Mouse (Mus musculus): ENCODE results near the gene Bpi. TPM values are rescaled to one million over a fixed set of nuclear protein-coding genes. Genes with fewer than 3 reads are reported as not detected.

The Bpi gene
- polyA plus RNA-seq, 1 experiment from 2014 or later: not detected

DNA sequence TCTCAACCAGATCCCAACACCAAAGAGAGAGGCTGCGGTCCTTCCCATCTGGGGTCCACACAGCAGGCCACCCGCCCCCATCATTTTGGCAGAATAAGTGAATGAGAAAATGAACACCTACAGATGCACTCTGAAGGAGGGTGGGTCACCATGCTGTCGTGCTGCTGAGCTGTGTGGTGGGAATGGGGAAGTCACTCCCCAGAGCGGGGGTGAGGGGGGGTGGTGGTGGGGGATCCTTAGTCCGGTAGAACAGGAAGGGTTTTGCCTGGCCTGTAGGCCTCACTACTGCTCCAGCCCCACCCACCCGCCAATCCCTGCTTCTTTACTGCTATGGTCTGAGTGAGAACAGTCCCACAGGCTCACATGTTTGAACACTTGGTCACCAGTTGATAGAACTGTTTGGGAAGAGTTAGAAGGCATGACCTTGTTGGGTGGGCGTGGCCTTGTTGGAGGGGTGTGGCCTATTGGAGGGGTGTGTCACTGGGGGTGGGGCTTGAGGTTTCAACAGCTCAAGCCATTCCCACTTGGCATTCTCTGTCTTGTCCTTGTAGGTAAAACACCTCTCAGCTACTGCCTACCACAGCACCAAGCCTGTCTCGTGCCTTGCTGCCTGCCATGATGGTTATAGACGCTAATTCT, 36.3 kb upstream of the Bpi start:
- Histone ChIP-seq H3K27me3 (replicated peaks; ENCODE audit: control insufficient read depth, insufficient read depth, low read length) (no peaks in the 10 kb centered on the region), H3K9ac (ENCODE audit: low read length) (no peak overlapping the region), H3K36me3 (ENCODE audit: control insufficient read depth, insufficient read depth, low read length) (no peaks in the 10 kb centered on the region), H3K27ac (ENCODE audit: low read depth) (no peak overlapping the region), H3K4me2 (ENCODE audit: low read length) (no peak overlapping the region), H3K9me3 (ENCODE audit: control insufficient read depth, low read length) (no peaks in the 10 kb centered on the region), H3K4me1 (replicated peaks; ENCODE audit: control insufficient read depth, insufficient read depth, low read length) (peaks cover 8% of the 10 kb centered on the region; the same call in 1 of the 2 replicates), H3K4me3 (ENCODE audit: low read depth, low read length) (no peak overlapping the region)
- DNase-seq (ENCODE audit: low spot score): no peak
- ATAC-seq (replicated peaks; ENCODE audit: low FRiP score, low TSS enrichment, low read depth): no peak
- WGBS: 90% methylated on average over 9 of the region's 9 CpGs

DNA sequence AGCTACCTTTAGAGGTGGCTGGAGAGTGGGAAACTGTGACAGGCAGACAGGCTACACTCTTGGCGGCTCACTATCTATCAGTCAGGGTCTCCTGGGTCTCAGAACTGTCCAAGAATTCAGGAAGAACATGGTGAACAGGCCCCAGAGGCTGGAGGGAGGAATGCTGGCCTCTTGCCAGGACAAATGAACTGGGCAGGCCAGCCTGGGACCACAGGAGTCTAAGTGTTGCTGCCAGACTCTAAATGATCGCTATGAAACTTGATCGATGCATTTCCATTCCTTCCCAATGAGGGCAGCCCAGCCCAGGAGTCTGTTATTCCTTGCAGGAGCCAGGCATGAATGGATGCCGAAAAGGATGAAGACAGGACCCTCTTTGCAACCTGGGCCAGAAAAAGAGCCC, 35.2 kb upstream of the Bpi start:
- Histone ChIP-seq H3K36me3 (ENCODE audit: control insufficient read depth, insufficient read depth, low read length) (no peaks in the 10 kb centered on the region), H3K4me2 (ENCODE audit: low read length) (no peak overlapping the region), H3K9ac (ENCODE audit: low read length) (no peak overlapping the region), H3K27me3 (replicated peaks; ENCODE audit: control insufficient read depth, insufficient read depth, low read length) (no peaks in the 10 kb centered on the region), H3K9me3 (ENCODE audit: control insufficient read depth, low read length) (no peaks in the 10 kb centered on the region), H3K4me3 (ENCODE audit: low read depth, low read length) (no peak overlapping the region), H3K4me1 (replicated peaks; ENCODE audit: control insufficient read depth, insufficient read depth, low read length) (peaks cover 5% of the 10 kb centered on the region; the same call in 1 of the 2 replicates), H3K27ac (ENCODE audit: low read depth) (no peak overlapping the region)
- ATAC-seq (replicated peaks; ENCODE audit: low FRiP score, low TSS enrichment, low read depth) (no peak), DNase-seq (ENCODE audit: low spot score) (no peak)
- 46% methylated on average over 4 of the region's 4 CpGs for WGBS

DNA sequence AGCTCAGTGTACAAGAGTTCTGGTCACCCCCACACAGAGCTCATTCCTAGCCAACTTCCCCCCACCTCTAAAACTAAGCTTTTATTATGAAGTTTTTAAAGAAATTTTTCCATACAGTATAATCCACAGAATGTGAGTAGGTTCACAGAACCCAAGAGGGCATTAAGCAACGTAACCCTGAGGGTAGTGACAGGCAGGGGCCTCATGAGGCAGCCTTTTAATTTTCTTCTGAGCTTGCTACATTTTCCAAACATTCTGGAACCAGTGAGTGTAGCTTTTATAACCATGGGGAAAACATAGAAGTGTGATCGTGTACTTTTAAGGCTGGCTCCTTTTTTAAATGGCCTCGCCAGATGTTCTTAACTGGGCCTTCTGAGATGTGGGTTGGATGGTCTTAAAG, 34.4 kb upstream of the Bpi start:
- no peak overlapping the region for H3K27ac ChIP-seq (ENCODE audit: low read depth)
- H3K27me3 ChIP-seq (replicated peaks; ENCODE audit: control insufficient read depth, insufficient read depth, low read length): no peaks in the 10 kb centered on the region
- no peak overlapping the region for H3K4me2 ChIP-seq (ENCODE audit: low read length)
- no peak for DNase-seq (ENCODE audit: low spot score)
- peaks cover 5% of the 10 kb centered on the region; the same call in 1 of the 2 replicates for H3K4me1 ChIP-seq (replicated peaks; ENCODE audit: control insufficient read depth, insufficient read depth, low read length)
- no peak overlapping the region for H3K4me3 ChIP-seq (ENCODE audit: low read depth, low read length)
- no peaks in the 10 kb centered on the region for H3K36me3 ChIP-seq (ENCODE audit: control insufficient read depth, insufficient read depth, low read length)
- H3K9ac ChIP-seq (ENCODE audit: low read length): no peak overlapping the region
- 69% methylated on average over 3 of the region's 3 CpGs for WGBS
- no peak for ATAC-seq (replicated peaks; ENCODE audit: low FRiP score, low TSS enrichment, low read depth)
- no peaks in the 10 kb centered on the region for H3K9me3 ChIP-seq (ENCODE audit: control insufficient read depth, low read length)

DNA sequence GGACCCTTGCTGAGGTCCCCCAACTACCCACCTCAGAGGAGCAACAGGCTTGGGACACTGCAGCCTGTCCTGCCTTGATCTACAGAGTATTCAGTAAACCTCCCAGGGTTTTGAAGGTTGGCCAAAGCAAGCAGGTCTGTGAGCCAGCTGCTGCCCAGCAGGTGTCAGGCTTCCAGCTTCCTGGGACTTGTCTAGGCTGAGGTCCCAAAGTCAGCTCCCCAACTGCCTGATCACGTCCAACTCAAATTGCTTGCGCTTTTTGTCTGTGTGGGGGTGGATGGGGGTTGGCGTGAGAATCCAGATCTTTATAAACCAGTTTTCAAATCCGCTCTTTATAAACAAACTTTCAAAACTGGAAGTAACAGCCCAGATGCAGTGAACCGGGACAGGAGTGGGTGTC, 32.6 kb upstream of the Bpi start:
- H3K27ac ChIP-seq (ENCODE audit: low read depth): no peak overlapping the region
- H3K27me3 ChIP-seq (replicated peaks; ENCODE audit: control insufficient read depth, insufficient read depth, low read length): no peaks in the 10 kb centered on the region
- H3K4me1 ChIP-seq (replicated peaks; ENCODE audit: control insufficient read depth, insufficient read depth, low read length): peaks cover 10% of the 10 kb centered on the region
- no peaks in the 10 kb centered on the region for H3K9me3 ChIP-seq (ENCODE audit: control insufficient read depth, low read length)
- 56% methylated on average over 5 of the region's 5 CpGs for WGBS
- H3K36me3 ChIP-seq (ENCODE audit: control insufficient read depth, insufficient read depth, low read length): no peaks in the 10 kb centered on the region
- ATAC-seq (replicated peaks; ENCODE audit: low FRiP score, low TSS enrichment, low read depth) (no peak), DNase-seq (ENCODE audit: low spot score) (no peak)
- no peak overlapping the region for H3K4me3 ChIP-seq (ENCODE audit: low read depth, low read length)
- no peak overlapping the region for H3K4me2 ChIP-seq (ENCODE audit: low read length)
- H3K9ac ChIP-seq (ENCODE audit: low read length): no peak overlapping the region

DNA sequence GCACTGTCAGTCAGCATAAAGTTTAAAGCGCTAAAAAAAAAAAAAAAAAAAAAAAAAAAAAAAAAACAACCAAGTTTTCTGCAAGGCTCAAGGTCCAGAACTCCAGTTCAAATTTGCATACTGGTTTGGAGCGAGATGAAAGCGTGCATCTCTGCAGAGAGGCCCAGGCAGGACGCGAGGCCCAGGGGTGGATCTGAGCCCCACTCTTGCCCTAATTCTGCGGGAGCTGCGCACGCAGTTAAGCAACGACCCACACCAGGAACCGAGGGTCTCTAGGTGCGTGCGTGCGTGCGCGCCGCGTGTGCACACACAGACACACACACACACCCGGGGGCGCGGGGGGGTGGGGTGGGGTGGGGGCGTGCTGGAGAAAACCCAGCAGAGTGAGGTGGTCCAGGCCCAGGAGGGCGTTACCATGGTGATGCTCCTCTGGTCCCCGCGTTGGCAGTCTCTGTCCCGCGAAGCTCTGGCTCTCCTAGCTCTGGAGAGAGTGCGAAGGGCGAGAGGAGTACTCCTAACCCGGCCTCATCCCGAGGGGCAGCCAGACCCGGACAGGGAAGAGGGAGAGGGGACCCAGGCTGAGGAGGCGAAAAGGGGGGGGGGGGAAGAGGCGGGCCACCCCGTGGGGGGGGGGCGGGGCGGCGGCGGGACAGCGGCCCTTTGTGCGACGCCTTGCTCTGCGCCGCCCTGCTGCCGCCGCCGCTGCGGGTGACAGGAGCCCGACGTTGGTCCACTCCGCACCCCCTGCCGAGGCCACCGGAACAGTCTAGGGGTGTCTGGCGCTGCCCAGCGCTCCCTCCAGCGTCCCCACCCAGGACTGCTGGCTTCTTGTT, 29.0 kb upstream of the Bpi start, which contains the start of gene D630003M21Rik:
TSS of gene D630003M21Rik (minus strand) at position 553 of the 833 bp plus-strand sequence.
- Histone ChIP-seq H3K4me2 (ENCODE audit: low read length) (peak within 1 kb of the TSS; percentile 82), H3K4me3 (ENCODE audit: low read depth, low read length) (peak within 1 kb of the TSS; percentile 41), H3K36me3 (ENCODE audit: control insufficient read depth, insufficient read depth, low read length) (no peaks in the 10 kb centered on the region), H3K27ac (ENCODE audit: low read depth) (no peak within 1 kb of the TSS), H3K9ac (ENCODE audit: low read length) (peak within 1 kb of the TSS; percentile 48), H3K9me3 (ENCODE audit: control insufficient read depth, low read length) (no peaks in the 10 kb centered on the region), H3K27me3 (replicated peaks; ENCODE audit: control insufficient read depth, insufficient read depth, low read length) (no peaks in the 10 kb centered on the region), H3K4me1 (replicated peaks; ENCODE audit: control insufficient read depth, insufficient read depth, low read length) (peaks cover 13% of the 10 kb centered on the region)
- ATAC-seq (replicated peaks; ENCODE audit: low FRiP score, low TSS enrichment, low read depth) (peak; percentile 72), DNase-seq (ENCODE audit: low spot score) (peak; percentile 78)
- under 1% methylated on average over 36 of the region's 55 CpGs for WGBS

DNA sequence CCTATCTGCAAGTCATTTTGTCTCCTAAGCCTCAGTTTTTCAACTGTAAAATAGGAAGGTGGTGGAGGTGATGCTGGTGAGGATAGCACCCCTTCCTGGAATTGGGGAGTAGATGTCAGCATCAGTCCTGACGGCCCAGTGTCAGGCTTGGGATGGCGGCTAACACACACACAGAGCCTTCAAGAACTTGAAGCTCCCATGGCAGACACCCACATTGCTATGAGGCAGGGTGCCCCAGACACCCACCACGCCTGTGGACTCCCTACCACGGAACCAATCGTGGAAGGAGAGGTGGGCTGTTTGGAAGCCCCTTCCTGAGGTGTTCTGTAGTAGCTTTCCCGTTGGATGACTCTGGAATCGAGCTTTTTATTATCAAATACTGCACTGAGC, 28.4 kb upstream of the Bpi start:
- ATAC-seq (replicated peaks; ENCODE audit: low FRiP score, low TSS enrichment, low read depth) (0 out of 2 replicates have a peak, but pooled peaks have one; percentile 6), DNase-seq (ENCODE audit: low spot score) (no peak)
- Histone ChIP-seq H3K9me3 (ENCODE audit: control insufficient read depth, low read length) (no peaks in the 10 kb centered on the region), H3K27ac (ENCODE audit: low read depth) (no peak overlapping the region), H3K27me3 (replicated peaks; ENCODE audit: control insufficient read depth, insufficient read depth, low read length) (no peaks in the 10 kb centered on the region), H3K4me2 (ENCODE audit: low read length) (peak overlapping the region; percentile 82), H3K36me3 (ENCODE audit: control insufficient read depth, insufficient read depth, low read length) (no peaks in the 10 kb centered on the region), H3K4me3 (ENCODE audit: low read depth, low read length) (peak overlapping the region; percentile 41), H3K4me1 (replicated peaks; ENCODE audit: control insufficient read depth, insufficient read depth, low read length) (peaks cover 13% of the 10 kb centered on the region), H3K9ac (ENCODE audit: low read length) (peak overlapping the region; percentile 48)
- 35% methylated on average over 7 of the region's 7 CpGs for WGBS

DNA sequence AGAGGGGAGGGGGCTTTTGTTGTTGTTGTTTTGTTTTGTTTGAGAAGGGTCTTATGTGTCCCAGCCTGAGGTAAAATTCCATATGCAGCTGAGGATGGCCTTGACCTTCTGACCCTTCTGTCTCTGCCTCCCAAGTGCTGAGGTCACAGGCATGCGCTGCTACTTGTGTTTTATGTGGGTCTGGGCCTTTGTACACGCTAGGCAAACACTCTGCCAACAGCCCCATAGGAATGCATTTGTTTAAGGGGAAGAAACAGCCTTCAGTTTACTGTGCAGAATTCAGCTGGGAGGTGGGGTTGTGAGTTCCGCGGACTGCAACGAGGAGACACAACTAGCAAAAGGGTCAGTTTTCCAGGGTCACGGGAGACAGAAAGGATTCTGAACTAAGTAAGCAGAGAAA, 27.3 kb upstream of the Bpi start:
- no peak for DNase-seq (ENCODE audit: low spot score)
- Histone ChIP-seq H3K9ac (ENCODE audit: low read length) (no peak overlapping the region), H3K27ac (ENCODE audit: low read depth) (no peak overlapping the region), H3K9me3 (ENCODE audit: control insufficient read depth, low read length) (no peaks in the 10 kb centered on the region), H3K4me2 (ENCODE audit: low read length) (no peak overlapping the region), H3K27me3 (replicated peaks; ENCODE audit: control insufficient read depth, insufficient read depth, low read length) (no peaks in the 10 kb centered on the region), H3K4me3 (ENCODE audit: low read depth, low read length) (no peak overlapping the region), H3K4me1 (replicated peaks; ENCODE audit: control insufficient read depth, insufficient read depth, low read length) (peaks cover 13% of the 10 kb centered on the region), H3K36me3 (ENCODE audit: control insufficient read depth, insufficient read depth, low read length) (no peaks in the 10 kb centered on the region)
- 40% methylated on average over 6 of the region's 6 CpGs for WGBS
- no peak for ATAC-seq (replicated peaks; ENCODE audit: low FRiP score, low TSS enrichment, low read depth)

DNA sequence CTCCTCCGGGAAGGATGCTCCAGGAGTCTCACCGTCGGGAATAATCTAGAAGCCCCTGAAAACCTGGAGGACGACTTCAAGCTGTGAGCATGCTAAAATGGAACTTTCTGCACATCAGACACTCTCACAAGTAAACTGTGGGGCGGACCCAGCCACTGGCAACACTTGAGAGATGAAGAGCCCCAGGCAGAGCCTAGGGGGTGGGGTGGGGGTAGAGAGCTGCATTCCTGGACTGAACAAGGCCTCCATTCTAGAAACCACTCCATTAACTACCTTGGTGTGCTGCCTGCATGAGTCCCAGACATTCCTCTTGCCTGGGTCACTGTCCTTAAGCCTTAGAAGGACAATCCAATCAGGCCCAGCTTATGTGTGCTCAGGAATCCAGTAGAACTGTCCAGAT, 26.8 kb upstream of the Bpi start:
- Histone ChIP-seq H3K36me3 (ENCODE audit: control insufficient read depth, insufficient read depth, low read length) (no peaks in the 10 kb centered on the region), H3K4me3 (ENCODE audit: low read depth, low read length) (no peak overlapping the region), H3K9me3 (ENCODE audit: control insufficient read depth, low read length) (no peaks in the 10 kb centered on the region), H3K27ac (ENCODE audit: low read depth) (no peak overlapping the region), H3K27me3 (replicated peaks; ENCODE audit: control insufficient read depth, insufficient read depth, low read length) (no peaks in the 10 kb centered on the region), H3K4me2 (ENCODE audit: low read length) (no peak overlapping the region), H3K4me1 (replicated peaks; ENCODE audit: control insufficient read depth, insufficient read depth, low read length) (peaks cover 13% of the 10 kb centered on the region), H3K9ac (ENCODE audit: low read length) (no peak overlapping the region)
- DNase-seq (ENCODE audit: low spot score) (no peak), ATAC-seq (replicated peaks; ENCODE audit: low FRiP score, low TSS enrichment, low read depth) (no peak)
- 38% methylated on average over 5 of the region's 5 CpGs for WGBS

Measured in intestine, embryonic 14.5 days (tissue).